Mouse (Mus musculus) megakaryocyte, embryonic 14.5 days (primary cell): ENCODE measurements around the gene Zfp579.

Experiments
- FLI1 ChIP-seq: IDR thresholded peaks from 2 replicates; pipeline ENCODE4 v1.6.1; 2012; ENCODE audit warnings: low read length, inconsistent platforms, mixed read lengths
- GATA1 ChIP-seq: IDR thresholded peaks from 3 replicates; pipeline ENCODE4 v1.6.1; 2012; ENCODE audit warnings: mixed read lengths, low read length, inconsistent platforms, borderline replicate concordance

GRCm38 (mm10) chr7:4936832-4937231, 59.1 kb downstream of the Zfp579 start:
- TF ChIP-seq GATA1: no peak
- TF ChIP-seq FLI1: no peak
